Mouse (Mus musculus) limb, embryonic 14.5 days (tissue): Measurements from ENCODE around the gene Ntpcr. TPM values are rescaled to one million over a fixed set of nuclear protein-coding genes. Genes with fewer than 3 reads are reported as not detected.

Experiments
- ATAC-seq: fragments of 200-750 bp; cut with Nextera tagmentation; 2 replicates; pipeline ENCODE4 v1.8.0; 2017; ENCODE audit warnings: low read depth, moderate number of reproducible peaks, moderate TSS enrichment; ENCODE audit not compliant: low FRiP score
- DNase-seq: peaks from one replicate; pipeline ENCODE4 v3.0.0-alpha.2; 2015; ENCODE audit warnings: low spot score
- H3K27ac ChIP-seq: fragments of 300-500 bp; sonication (generic); replicated peaks from 2 replicates; pipeline ENCODE4 v1.5.1; 2014; ENCODE audit warnings: low read depth, mild to moderate bottlenecking, low read length, moderate library complexity, mixed read lengths
- H3K27me3 ChIP-seq: fragments of 300-500 bp; sonication (generic); 2 replicates; pipeline ENCODE4 v1.6.1; 2014; ENCODE audit warnings: low read length, mixed read lengths; ENCODE audit not compliant: control insufficient read depth, insufficient read depth
- H3K36me3 ChIP-seq: fragments of 300-500 bp; sonication (generic); 2 replicates; pipeline ENCODE4 v1.6.1; 2014; ENCODE audit warnings: mild to moderate bottlenecking, low read length, moderate library complexity, mixed read lengths; ENCODE audit not compliant: control insufficient read depth, insufficient read depth
- H3K4me1 ChIP-seq: fragments of 300-500 bp; sonication (generic); 2 replicates; pipeline ENCODE4 v1.6.1; 2014; ENCODE audit warnings: antibody characterized with exemption, low read length, mixed read lengths; ENCODE audit not compliant: control insufficient read depth, insufficient read depth
- H3K4me2 ChIP-seq: fragments of 300-500 bp; sonication (generic); replicated peaks from 2 replicates; pipeline ENCODE4 v1.6.1; 2014; ENCODE audit warnings: low read depth, mild to moderate bottlenecking, low read length, moderate library complexity; ENCODE audit not compliant: severe bottlenecking
- H3K4me3 ChIP-seq: fragments of 300-500 bp; sonication (generic); replicated peaks from 2 replicates; pipeline ENCODE4 v1.5.1; 2014; ENCODE audit warnings: low read length
- H3K9ac ChIP-seq: fragments of 300-500 bp; sonication (generic); 2 replicates; pipeline ENCODE4 v1.6.1; 2014; ENCODE audit warnings: mild to moderate bottlenecking, low read depth, low read length, moderate library complexity; ENCODE audit not compliant: severe bottlenecking
- H3K9me3 ChIP-seq: fragments of 300-500 bp; sonication (generic); 2 replicates; pipeline ENCODE4 v1.6.1; 2016; ENCODE audit warnings: low read length; ENCODE audit not compliant: control insufficient read depth
- POLR2A ChIP-seq: fragments of 200-500 bp; IDR thresholded peaks from 2 replicates; pipeline ENCODE4 v1.8.0; 2012; ENCODE audit warnings: inconsistent platforms, mild to moderate bottlenecking, moderate library complexity, borderline replicate concordance; ENCODE audit not compliant: insufficient read depth, insufficient read length; ENCODE audit errors: extremely low read depth
- WGBS: fragments of 180-500 bp; shearing (Covaris S2); extraction: QIAGEN DNeasy Blood & Tissue Kit; methylation state at CpG from one replicate; pipeline ENCODE4 v1.1.7; 2014; 5-methylcytosine and 5-hydroxymethylcytosine counted together
- polyA plus RNA-seq, 2 experiments: library from polyadenylated mRNA; depleted of rRNA in 1 of 2; stranded (reverse) in 1 of 2; unstranded in 1 of 2; fragments of >200 nt; fragmentation: Nextera tagmentation in 1 of 2; extraction: Ambion mirVana in 1 of 2; gene quantifications; 2 replicates each; pipeline versions ENCODE4 v1.2.1 to v1.2.3; 2012 to 2014

The Ntpcr gene
- polyA plus RNA-seq, 2 experiments: 39.0 to 45.3 TPM

DNA sequence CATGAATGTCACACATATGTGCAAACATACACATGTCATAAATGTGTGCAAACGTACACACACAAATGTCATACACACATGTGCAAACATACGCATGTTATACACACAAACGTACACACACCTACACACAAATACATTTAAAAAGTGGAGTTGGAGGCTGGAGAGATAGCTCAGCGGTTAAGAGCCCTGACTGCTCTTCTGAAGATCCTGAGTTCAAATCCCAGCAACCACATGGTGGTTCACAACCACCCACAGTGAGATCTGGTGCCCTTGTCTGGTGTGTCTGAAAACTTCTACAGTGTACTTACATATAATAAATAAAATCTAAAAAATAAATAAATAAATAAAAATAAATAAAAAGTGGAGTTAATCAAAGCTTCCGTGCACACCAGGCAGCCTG, 49.2 kb downstream of the Ntpcr start:
- H3K27me3 ChIP-seq: no peaks in the 10 kb centered on the region

DNA sequence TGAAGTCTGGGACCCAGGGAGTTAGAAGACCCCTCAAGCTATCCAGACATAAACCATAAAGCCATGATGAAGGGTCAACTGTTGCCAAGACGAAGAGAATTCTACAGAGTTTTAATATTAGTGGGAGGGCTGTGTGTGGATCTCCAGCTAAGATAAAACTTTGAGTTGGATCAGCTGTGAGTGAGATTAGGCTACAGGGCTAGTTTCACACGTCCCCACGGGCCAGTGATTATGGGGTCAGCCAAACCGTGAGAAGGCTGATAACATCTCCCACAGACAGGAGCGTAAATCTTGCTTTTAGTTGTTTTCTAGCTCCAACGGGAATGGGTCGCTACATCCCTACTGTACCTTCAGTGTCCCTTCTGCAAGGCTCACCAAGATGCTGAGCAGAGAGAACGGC, 49.9 kb downstream of the Ntpcr start:
- H3K27me3 ChIP-seq: no peaks in the 10 kb centered on the region
- H3K36me3 ChIP-seq: no peaks in the 10 kb centered on the region
- H3K27ac ChIP-seq: no peak overlapping the region
- DNase-seq (peak; percentile 61), ATAC-seq (0 out of 2 replicates have a peak, but pooled peaks have one; percentile 9)
- TF ChIP-seq POLR2A: no peak
- WGBS: 49% methylated on average over 8 of the region's 8 CpGs
- no peak overlapping the region for H3K4me2 ChIP-seq
- H3K4me3 ChIP-seq: no peak overlapping the region
- no peaks in the 10 kb centered on the region for H3K4me1 ChIP-seq
- no peaks in the 10 kb centered on the region for H3K9me3 ChIP-seq
- H3K9ac ChIP-seq: no peak overlapping the region

More for the DNA sequence above, 49.2 kb downstream of the Ntpcr start:
- no peaks in the 10 kb centered on the region for H3K4me1 ChIP-seq
- ATAC-seq (no peak), DNase-seq (no peak)
- H3K4me2 ChIP-seq: no peak overlapping the region
- H3K36me3 ChIP-seq: no peaks in the 10 kb centered on the region
- no peak for TF ChIP-seq POLR2A
- H3K4me3 ChIP-seq: no peak overlapping the region
- no peak overlapping the region for H3K9ac ChIP-seq
- no peaks in the 10 kb centered on the region for H3K9me3 ChIP-seq
- no peak overlapping the region for H3K27ac ChIP-seq
- 92% methylated on average over 5 of the region's 5 CpGs for WGBS

DNA sequence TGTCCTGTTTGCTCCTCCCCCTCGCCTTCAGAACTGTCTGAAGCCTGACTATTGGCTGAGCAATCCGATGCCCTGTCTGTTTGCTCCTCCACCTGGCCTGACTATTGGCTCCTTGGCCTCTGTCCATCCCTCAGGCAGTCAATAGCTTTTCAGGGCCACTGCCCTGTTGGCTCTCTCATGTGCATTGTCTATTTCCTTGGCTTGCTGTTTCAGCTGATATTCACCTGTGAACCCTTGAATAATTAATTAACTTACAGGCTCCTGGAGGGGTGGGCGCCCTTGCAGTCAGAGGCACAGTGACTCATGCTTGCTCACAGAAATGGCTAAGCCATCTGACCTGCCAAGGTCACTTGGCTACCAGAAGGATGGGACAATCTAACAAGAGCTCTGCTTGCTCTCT, 52.4 kb downstream of the Ntpcr start:
- ATAC-seq: no peak
- Histone ChIP-seq H3K4me1 (no peaks in the 10 kb centered on the region), H3K27ac (no peak overlapping the region), H3K9ac (no peak overlapping the region), H3K4me2 (no peak overlapping the region), H3K36me3 (no peaks in the 10 kb centered on the region), H3K27me3 (no peaks in the 10 kb centered on the region), H3K4me3 (no peak overlapping the region), H3K9me3 (no peaks in the 10 kb centered on the region)
- no peak for TF ChIP-seq POLR2A
- no peak for DNase-seq
- WGBS: 60% methylated on average over 3 of the region's 3 CpGs

DNA sequence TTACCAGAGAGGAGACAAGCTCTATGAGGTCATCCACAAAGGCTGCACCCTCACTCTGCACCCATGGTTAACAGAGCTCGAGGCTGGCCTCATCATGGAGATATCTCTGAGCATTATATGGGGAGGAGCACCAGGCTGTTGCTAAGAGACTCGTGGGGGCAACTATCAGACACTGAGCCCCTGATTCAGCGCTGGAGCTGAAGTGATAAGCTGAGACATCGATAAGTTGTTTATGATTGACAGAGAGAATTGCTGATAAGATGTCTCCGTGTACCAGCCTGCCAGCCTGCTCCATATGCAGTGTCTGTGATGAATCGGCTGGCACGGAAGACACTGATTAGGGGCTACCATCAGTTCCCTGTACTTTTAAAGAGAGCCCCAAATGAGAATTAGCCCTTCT, 57.1 kb downstream of the Ntpcr start:
- Histone ChIP-seq H3K4me3 (no peak overlapping the region), H3K4me1 (peaks cover 6% of the 10 kb centered on the region), H3K4me2 (no peak overlapping the region), H3K9ac (no peak overlapping the region), H3K27ac (no peak overlapping the region), H3K9me3 (no peaks in the 10 kb centered on the region), H3K27me3 (no peaks in the 10 kb centered on the region), H3K36me3 (no peaks in the 10 kb centered on the region)
- DNase-seq: no peak
- TF ChIP-seq POLR2A: no peak
- 85% methylated on average over 7 of the region's 7 CpGs for WGBS
- ATAC-seq: no peak

DNA sequence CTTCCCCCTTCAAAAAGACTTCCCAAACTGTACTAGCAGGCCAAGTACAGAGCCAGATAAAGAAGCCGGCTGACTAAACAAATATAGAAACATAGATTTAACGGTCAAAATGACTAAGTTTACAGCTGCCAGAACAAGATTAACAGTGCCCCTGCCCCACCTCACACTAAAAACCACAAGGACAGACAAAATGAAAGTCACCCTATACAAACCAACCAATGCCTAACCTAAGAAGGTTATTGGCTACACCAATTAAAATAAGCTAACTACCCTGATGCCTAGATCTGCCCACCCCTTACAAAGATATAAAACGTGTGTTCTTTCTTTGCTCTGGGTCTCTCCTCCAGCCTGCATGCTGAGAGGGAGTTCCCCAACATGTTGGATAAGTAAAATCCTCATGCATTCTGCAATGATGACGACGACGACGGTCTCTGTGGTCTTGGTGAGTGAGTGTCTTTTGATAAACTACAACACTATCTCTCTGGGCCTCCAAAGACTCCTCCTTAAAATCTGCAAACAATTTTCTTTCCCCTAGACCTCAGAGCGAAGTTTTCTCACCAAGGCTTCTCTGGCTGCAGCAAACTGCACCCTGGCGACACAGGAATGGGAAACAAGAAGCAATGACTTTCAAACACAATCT, 63.2 kb downstream of the Ntpcr start:
- Histone ChIP-seq H3K9ac (no peak overlapping the region), H3K4me2 (no peak overlapping the region), H3K4me3 (no peak overlapping the region), H3K9me3 (no peaks in the 10 kb centered on the region), H3K27me3 (no peaks in the 10 kb centered on the region), H3K27ac (no peak overlapping the region), H3K36me3 (no peaks in the 10 kb centered on the region), H3K4me1 (peaks cover 6% of the 10 kb centered on the region)
- 64% methylated on average over 9 of the region's 9 CpGs for WGBS
- no peak for TF ChIP-seq POLR2A
- DNase-seq: no peak
- no peak for ATAC-seq
